Mouse (Mus musculus) ES-Bruce4 (cell line): ENCODE data around the gene BC048403. TPM values are rescaled to one million over a fixed set of nuclear protein-coding genes. Genes with fewer than 3 reads are reported as not detected.

Experiments
- H3K27ac ChIP-seq: 2 replicates; pipeline ENCODE4 v1.5.1; 2012; ENCODE audit warnings: low read length, inconsistent platforms; ENCODE audit not compliant: insufficient read depth
- H3K27me3 ChIP-seq: 2 replicates; pipeline ENCODE4 v1.6.1; 2012; ENCODE audit warnings: mild to moderate bottlenecking, low read length, inconsistent platforms; ENCODE audit not compliant: control insufficient read depth, poor library complexity, insufficient read depth, severe bottlenecking
- H3K36me3 ChIP-seq: 2 replicates; pipeline ENCODE4 v1.6.1; 2012; ENCODE audit warnings: inconsistent platforms, mild to moderate bottlenecking, low read length, moderate library complexity; ENCODE audit not compliant: control insufficient read depth, poor library complexity, insufficient read depth, severe bottlenecking
- H3K4me1 ChIP-seq: one replicate; pipeline ENCODE4 v1.8.1; 2011; ENCODE audit warnings: low read length; ENCODE audit not compliant: control insufficient read depth, insufficient read depth
- H3K4me3 ChIP-seq: 2 replicates; pipeline ENCODE4 v1.5.1; 2011; ENCODE audit warnings: low read depth, mild to moderate bottlenecking, low read length
- H3K9ac ChIP-seq: 2 replicates; pipeline ENCODE4 v1.6.1; 2012; ENCODE audit warnings: low read depth, mild to moderate bottlenecking, inconsistent platforms; ENCODE audit not compliant: poor library complexity, severe bottlenecking
- H3K9me3 ChIP-seq: replicated peaks from 2 replicates; pipeline ENCODE4 v1.6.1; 2012; ENCODE audit warnings: mild to moderate bottlenecking, low read length, inconsistent platforms; ENCODE audit not compliant: control insufficient read depth, poor library complexity, insufficient read depth, severe bottlenecking
- CTCF ChIP-seq: IDR thresholded peaks from one replicate; pipeline ENCODE4 v1.8.1; 2011; ENCODE audit warnings: low read depth, low read length
- EP300 ChIP-seq: IDR thresholded peaks from 2 replicates; pipeline ENCODE4 v1.6.1; 2011; ENCODE audit warnings: low read depth, low read length; ENCODE audit not compliant: insufficient read depth
- POLR2A ChIP-seq: IDR thresholded peaks from one replicate; pipeline ENCODE4 v1.8.1; 2011; ENCODE audit warnings: low read length; ENCODE audit not compliant: insufficient read depth
- polyA plus RNA-seq: library from polyadenylated mRNA; stranded (reverse); fragments of >200 nt; gene quantifications from 2 replicates; pipeline ENCODE4 v1.2.4, GENCODE M21; 2011; ENCODE audit warnings: low read depth; ENCODE audit not compliant: missing spikeins, insufficient read depth, insufficient read length

The BC048403 gene
- polyA plus RNA-seq, 1 experiment: 15.9 TPM

DNA sequence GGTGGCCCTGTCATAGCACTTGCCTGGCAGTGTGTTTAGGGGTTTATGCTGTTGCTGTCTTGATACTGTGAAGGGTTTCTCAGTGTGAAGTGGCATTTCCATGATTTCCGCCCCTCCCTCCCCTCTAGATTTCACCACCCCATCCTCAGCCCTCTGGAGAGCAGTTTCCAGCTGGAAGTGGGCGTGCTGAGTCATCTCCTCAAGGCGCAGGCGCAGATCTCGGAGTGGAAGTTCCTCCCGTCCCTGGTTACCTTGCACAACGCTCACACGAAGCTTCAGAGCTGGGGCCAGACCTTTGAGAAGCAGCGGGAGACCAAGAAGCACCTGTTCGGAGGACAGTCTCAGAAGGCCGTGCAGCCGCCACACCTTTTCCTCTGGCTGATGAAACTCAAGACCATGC is 10.4 kb downstream of the BC048403 start:
- no peaks in the 10 kb centered on the region for H3K27me3 ChIP-seq
- TF ChIP-seq CTCF (no peak), EP300 (no peak), POLR2A (no peak)
- no peaks in the 10 kb centered on the region for H3K9me3 ChIP-seq
- H3K4me3 ChIP-seq: no peak overlapping the region
- peaks cover 13% of the 10 kb centered on the region; the same call in 1 of the 2 replicates for H3K36me3 ChIP-seq
- H3K27ac ChIP-seq: no peak overlapping the region
- no peaks in the 10 kb centered on the region for H3K4me1 ChIP-seq
- no peak overlapping the region for H3K9ac ChIP-seq

DNA sequence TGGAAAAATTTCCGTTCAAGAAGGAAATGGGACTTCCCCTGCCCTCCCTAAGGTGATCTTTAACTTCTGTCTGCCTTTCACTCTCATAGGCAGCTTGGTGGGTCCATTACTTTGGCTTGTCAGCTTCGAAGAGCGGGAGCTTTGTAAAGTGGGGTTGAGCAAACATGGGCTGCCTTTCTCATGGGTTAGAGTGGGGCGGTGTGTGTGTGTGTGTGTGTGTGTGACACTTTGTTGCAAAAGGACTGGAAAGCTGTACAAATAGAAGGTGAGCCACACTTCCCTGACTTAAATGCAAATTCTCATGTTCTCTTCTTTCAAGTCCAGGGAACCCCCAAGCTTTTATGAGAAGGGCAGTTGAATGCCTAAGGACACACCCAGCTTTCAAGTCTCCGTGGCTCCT is 14.5 kb downstream of the BC048403 start:
- Histone ChIP-seq H3K36me3 (no peaks in the 10 kb centered on the region), H3K27ac (no peak overlapping the region), H3K27me3 (no peaks in the 10 kb centered on the region), H3K4me3 (no peak overlapping the region), H3K4me1 (no peaks in the 10 kb centered on the region), H3K9ac (no peak overlapping the region), H3K9me3 (no peaks in the 10 kb centered on the region)
- TF ChIP-seq POLR2A (no peak), CTCF (no peak), EP300 (no peak)

DNA sequence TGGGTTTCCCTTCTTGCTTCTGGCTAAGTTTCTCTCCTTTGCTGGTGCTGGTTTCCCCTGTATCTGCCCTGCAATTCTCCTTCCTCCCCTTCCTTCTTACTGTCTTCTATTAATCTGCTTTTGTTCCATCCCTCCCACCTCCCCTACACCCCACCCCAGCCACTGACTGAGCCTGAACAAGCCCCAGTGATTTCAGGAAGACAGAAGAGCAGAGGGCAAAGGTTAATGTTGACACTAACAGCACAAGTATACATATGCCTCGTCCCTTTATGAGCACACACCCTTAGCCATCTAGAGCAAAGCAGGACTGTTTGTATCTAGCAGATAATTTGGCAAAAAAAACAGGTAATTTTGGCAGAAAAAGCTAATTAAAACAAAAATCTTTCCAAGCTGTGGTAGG is 16.1 kb downstream of the BC048403 start:
- H3K4me3 ChIP-seq: no peak overlapping the region
- TF ChIP-seq EP300 (no peak), CTCF (no peak), POLR2A (no peak)
- H3K9me3 ChIP-seq: no peaks in the 10 kb centered on the region
- H3K36me3 ChIP-seq: no peaks in the 10 kb centered on the region
- no peaks in the 10 kb centered on the region for H3K4me1 ChIP-seq
- no peaks in the 10 kb centered on the region for H3K27me3 ChIP-seq
- H3K27ac ChIP-seq: no peak overlapping the region
- H3K9ac ChIP-seq: no peak overlapping the region

DNA sequence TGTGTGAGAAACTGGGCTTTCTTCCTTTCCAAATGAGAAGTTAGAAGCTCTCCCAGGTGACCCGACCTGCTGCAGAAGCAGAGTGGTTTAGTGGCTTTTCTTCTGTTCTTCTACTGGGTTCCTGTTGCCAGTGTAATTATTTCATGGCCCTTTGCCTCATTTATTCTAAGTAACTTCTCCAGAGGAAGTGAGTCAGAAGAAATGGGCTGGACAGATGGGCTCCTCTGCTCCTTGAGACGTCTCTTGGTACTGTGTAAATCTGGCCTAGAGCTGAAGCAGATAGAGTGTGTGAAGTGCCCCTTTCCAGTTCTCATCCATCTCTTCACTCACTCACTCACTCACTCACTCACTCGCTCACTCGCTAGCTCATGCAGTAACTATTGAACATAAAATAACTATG is 16.9 kb downstream of the BC048403 start:
- no peaks in the 10 kb centered on the region for H3K36me3 ChIP-seq
- no peak overlapping the region for H3K9ac ChIP-seq
- H3K27me3 ChIP-seq: no peaks in the 10 kb centered on the region
- TF ChIP-seq CTCF (no peak), POLR2A (no peak), EP300 (no peak)
- H3K27ac ChIP-seq: no peak overlapping the region
- H3K4me1 ChIP-seq: no peaks in the 10 kb centered on the region
- H3K4me3 ChIP-seq: no peak overlapping the region
- no peaks in the 10 kb centered on the region for H3K9me3 ChIP-seq

DNA sequence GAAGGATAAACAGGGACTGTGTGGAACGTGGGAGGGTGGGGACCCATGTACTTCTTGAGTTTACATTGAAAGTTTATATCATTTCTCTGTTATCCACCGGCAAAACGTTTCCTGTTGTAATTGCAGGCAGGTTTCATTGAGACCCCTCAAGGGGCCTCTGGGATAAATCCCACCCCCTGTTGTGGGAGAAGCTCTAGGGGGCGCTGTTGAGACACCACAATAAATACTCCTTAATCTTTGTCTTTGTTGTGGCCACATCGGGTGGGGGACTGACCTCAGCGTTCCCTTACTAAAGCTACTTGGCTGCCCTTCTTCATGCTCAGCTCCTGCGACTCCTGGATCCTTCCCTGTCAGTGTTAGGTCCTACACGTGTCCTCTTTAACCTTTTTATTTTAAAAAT is 19.4 kb downstream of the BC048403 start:
- Histone ChIP-seq H3K36me3 (no peaks in the 10 kb centered on the region), H3K9ac (no peak overlapping the region), H3K4me3 (no peak overlapping the region), H3K27me3 (no peaks in the 10 kb centered on the region), H3K9me3 (no peaks in the 10 kb centered on the region), H3K27ac (no peak overlapping the region), H3K4me1 (no peaks in the 10 kb centered on the region)
- TF ChIP-seq EP300 (no peak), CTCF (peak; percentile 14)

DNA sequence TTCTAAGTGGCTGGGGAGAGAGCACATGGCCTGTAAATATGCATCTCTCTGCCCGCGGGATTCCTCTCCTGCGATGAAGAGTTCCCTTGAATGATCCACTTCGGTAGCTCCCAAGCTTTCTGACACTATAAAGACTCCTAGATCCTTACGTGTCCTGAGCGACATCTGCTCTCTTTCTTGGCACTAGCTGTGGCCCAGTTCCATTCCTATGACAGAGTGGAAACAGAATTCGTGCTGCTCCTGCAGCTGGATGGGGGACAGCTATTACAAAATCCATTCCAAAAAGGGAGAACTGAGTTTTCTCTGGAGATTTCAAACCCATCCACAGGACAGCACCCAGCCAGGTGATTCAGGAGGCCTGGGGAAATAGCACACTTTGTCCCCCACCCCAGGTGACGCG is 22.4 kb downstream of the BC048403 start:
- Histone ChIP-seq H3K27ac (no peak overlapping the region), H3K27me3 (no peaks in the 10 kb centered on the region), H3K4me1 (no peaks in the 10 kb centered on the region), H3K9me3 (no peaks in the 10 kb centered on the region), H3K9ac (no peak overlapping the region), H3K4me3 (no peak overlapping the region), H3K36me3 (no peaks in the 10 kb centered on the region)
- no peak for TF ChIP-seq EP300
- no peak for TF ChIP-seq CTCF
- TF ChIP-seq POLR2A: no peak
